In the genomic region with DNA sequence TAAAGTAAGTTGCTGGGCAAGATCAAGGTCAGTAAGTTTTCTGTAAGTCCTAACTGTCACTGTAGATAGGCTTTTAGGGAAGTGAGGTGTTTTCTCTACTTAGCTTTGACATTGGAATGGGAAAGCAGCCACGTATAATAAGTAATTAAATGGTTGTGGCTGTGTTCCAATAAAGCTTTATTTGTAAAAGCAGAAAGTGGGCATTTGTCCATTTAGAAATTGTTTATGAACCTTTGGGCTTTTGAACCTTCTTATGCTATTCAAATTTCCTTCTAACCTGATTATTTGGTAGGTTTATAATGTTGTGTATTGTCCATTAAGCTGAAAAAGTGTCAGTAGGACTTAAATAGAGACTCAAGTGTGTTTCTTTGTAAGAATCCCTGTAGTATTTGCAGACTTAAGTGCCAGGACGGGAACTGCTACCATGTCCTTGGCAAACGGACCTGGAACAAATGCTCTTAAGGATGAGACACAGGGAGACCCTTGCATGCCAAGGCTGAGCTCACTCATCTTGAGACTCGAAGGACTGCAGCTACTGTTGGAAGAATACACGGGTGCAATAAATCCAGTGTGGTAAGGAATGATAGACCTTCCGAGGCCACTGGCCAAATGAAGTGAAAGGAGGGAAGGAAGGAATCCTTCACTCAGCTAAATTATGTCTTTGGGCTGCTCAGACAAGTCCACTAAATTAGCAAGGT, we compare ENCODE assay signal across 28 mouse cellular contexts.
A peak's percentile ranks its signal among the peaks of the same experiment; 100 is the strongest.
DNase-seq lines count a peak whose midpoint lies in the region; ATAC-seq and TF ChIP-seq lines count a peak whose summit lies in the region.
"Had no signal": no experiment of that assay in that cellular context is flagged by ENCODE, and none has a peak within 500 bp of the region (broad histone marks: within the 10 kb centered on the region; RNA-seq: fewer than 3 reads in every experiment).

No protein-coding gene starts in this region.

- intact Hi-C loops in gastrocnemius, postnatal 14 days (cut with DNase I; ENCODE audit: low total_unique reads): no loop called here

- no peak overlapping the region for H3K4me2 ChIP-seq in neural tube, embryonic 15.5 days
- H3K4me2 ChIP-seq: embryonic facial prominence, embryonic 13.5 days; hindbrain, embryonic 12.5 days; intestine, embryonic 15.5 days; neural tube, embryonic 12.5 days; stomach, embryonic 15.5 days had no signal

- DNase-seq in adrenal gland, adult 2 months: peak; percentile 27
- no peak for DNase-seq in adrenal gland, adult 18-20 months (ENCODE audit: low spot score in 2 of 2)
- peak; percentile 27 for DNase-seq in gastrocnemius, postnatal 14 days
- no peak for DNase-seq in gastrocnemius, postnatal 10 days
- peak; percentile 64 for DNase-seq in liver, adult 2 months (ENCODE audit: extremely low read depth, low read depth, low spot score)
- DNase-seq in liver: no peak
- DNase-seq in frontal cortex, postnatal 14 days (ENCODE audit: low spot score in 2 of 2): no peak
- DNase-seq: cerebellum, adult 11-12 months; cerebellum, adult 9-11 months; heart, postnatal 36 days; layer of hippocampus, postnatal 36 days; left cerebral cortex, postnatal 4 days; lung, adult 2 months; lung, postnatal 10 days had no signal

- H3K79me2 ChIP-seq in liver, adult 2 months (ENCODE audit: control insufficient read depth, insufficient read depth, low read length): no peaks in the 10 kb centered on the region

- TF ChIP-seq CTCF in liver, adult 2 months (IDR thresholded peaks at IDR 0.05; ENCODE audit: low read depth, low read length): no peak

- H3K27me3 ChIP-seq in liver, adult 2 months (ENCODE audit: control insufficient read depth, insufficient read depth, low read length): no peaks in the 10 kb centered on the region
- no peaks in the 10 kb centered on the region for H3K27me3 ChIP-seq in neural tube, embryonic 15.5 days (replicated peaks)
- H3K27me3 ChIP-seq: embryonic facial prominence, embryonic 13.5 days; hindbrain, embryonic 12.5 days; intestine, embryonic 15.5 days; neural tube, embryonic 12.5 days; stomach, embryonic 15.5 days had no signal

- no peaks in the 10 kb centered on the region for H3K36me3 ChIP-seq in liver, adult 2 months (ENCODE audit: control insufficient read depth, insufficient read depth, low read length)
- no peaks in the 10 kb centered on the region for H3K36me3 ChIP-seq in neural tube, embryonic 15.5 days
- H3K36me3 ChIP-seq: G1E; hindbrain, embryonic 12.5 days; intestine, embryonic 15.5 days; neural tube, embryonic 12.5 days; stomach, embryonic 15.5 days had no signal

- H3K4me1 ChIP-seq in liver, adult 2 months (ENCODE audit: control insufficient read depth, insufficient read depth, low read length): peaks cover 19% of the 10 kb centered on the region
- no peaks in the 10 kb centered on the region for H3K4me1 ChIP-seq in neural tube, embryonic 15.5 days
- H3K4me1 ChIP-seq: embryonic facial prominence, embryonic 13.5 days; hindbrain, embryonic 12.5 days; intestine, embryonic 15.5 days; neural tube, embryonic 12.5 days; stomach, embryonic 15.5 days had no signal

- peak; percentile 69; the same call in 1 of the 2 replicates for ATAC-seq in neural tube, embryonic 15.5 days (ENCODE audit: low FRiP score)
- ATAC-seq: forebrain, embryonic 16.5 days; hindbrain, postnatal 0 days; intestine, embryonic 15.5 days; midbrain, embryonic 16.5 days had no signal

- H3K9ac ChIP-seq in liver, adult 2 months (ENCODE audit: low read depth, low read length): no peak overlapping the region
- no peak overlapping the region for H3K9ac ChIP-seq in neural tube, embryonic 15.5 days (replicated peaks)
- H3K9ac ChIP-seq: embryonic facial prominence, embryonic 13.5 days; hindbrain, embryonic 12.5 days; intestine, embryonic 15.5 days; liver, embryonic 14.5 days; neural tube, embryonic 12.5 days; stomach, embryonic 15.5 days had no signal

- no peak for TF ChIP-seq POLR2A in liver, adult 2 months (IDR thresholded peaks at IDR 0.05; ENCODE audit: extremely low read depth, insufficient read depth, low read length)

- H3K4me3 ChIP-seq in liver, adult 2 months (ENCODE audit: insufficient read depth, low read depth, low read length): no peak overlapping the region
- H3K4me3 ChIP-seq in neural tube, embryonic 15.5 days (replicated peaks): no peak overlapping the region
- H3K4me3 ChIP-seq: embryonic facial prominence, embryonic 13.5 days; erythroblast, embryonic 14.5 days; heart, embryonic 10.5 days; hindbrain, embryonic 12.5 days; intestine, embryonic 15.5 days; neural tube, embryonic 12.5 days; stomach, embryonic 15.5 days had no signal

- no peaks in the 10 kb centered on the region for H3K9me3 ChIP-seq in neural tube, embryonic 15.5 days (replicated peaks)
- H3K9me3 ChIP-seq: embryonic facial prominence, embryonic 13.5 days; heart, embryonic 10.5 days; hindbrain, embryonic 12.5 days; intestine, embryonic 15.5 days; neural tube, embryonic 12.5 days; stomach, embryonic 15.5 days had no signal

- H3K27ac ChIP-seq in liver, adult 2 months (replicated peaks; ENCODE audit: insufficient read depth, low read depth, low read length): no peak overlapping the region
- no peak overlapping the region for H3K27ac ChIP-seq in neural tube, embryonic 15.5 days (replicated peaks)
- H3K27ac ChIP-seq: embryonic facial prominence, embryonic 13.5 days; heart, embryonic 10.5 days; hindbrain, embryonic 12.5 days; hindbrain, postnatal 0 days; intestine, embryonic 15.5 days; kidney, postnatal 0 days; liver, embryonic 14.5 days; neural tube, embryonic 12.5 days; stomach, embryonic 15.5 days had no signal

- WGBS in liver, adult 2 months: 64% methylated on average over 6 of the region's 6 CpGs
- 71% methylated on average over 6 of the region's 6 CpGs for WGBS in neural tube, embryonic 15.5 days

Comparison
In these comparisons a context has a peak if more than half of its experiments do, and no peak if none do; other contexts are left out.
1. DNase-seq: peak in adrenal gland, adult 2 months (single experiment), gastrocnemius, postnatal 14 days (single experiment) and liver, adult 2 months (single experiment); none in adrenal gland, adult 18-20 months (0 of 2), gastrocnemius, postnatal 10 days (single experiment), liver (single experiment) and frontal cortex, postnatal 14 days (0 of 2).